In the genomic region with DNA sequence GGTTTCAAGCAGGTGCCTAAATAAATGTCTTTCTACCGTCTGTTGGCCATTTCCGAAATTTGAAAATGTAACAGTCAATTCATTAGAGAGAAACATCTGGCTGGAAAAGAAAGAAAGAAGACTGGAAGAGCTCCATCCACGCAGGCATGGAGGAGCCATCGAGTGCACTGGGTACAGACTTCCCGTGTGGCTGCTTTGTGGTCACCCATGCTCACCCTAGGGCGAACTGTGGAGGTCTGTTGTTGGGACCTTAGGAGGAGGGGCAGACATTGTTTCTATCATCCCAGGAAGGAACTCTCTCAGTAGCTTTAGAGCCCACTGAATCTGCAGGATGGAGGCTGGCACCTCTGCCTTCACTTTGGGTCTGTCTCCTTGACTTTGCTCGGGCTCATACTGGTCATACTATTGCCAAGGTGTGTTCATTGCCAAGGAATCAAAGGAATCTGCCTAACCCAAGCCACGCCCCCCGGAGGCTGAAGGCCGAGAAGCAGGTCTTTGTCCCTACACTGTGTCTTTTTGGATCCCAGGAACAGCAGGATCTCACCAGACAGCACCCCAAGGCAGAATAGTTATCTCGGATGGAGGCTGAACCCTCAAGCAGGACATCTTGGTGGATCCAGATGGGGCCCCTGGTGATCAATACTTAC, we compare ENCODE assay signal across 17 mouse cellular contexts. TPM values are rescaled to one million over a fixed set of nuclear protein-coding genes. Genes with fewer than 3 reads are reported as not detected.
"Had no signal": no experiment of that assay in that cellular context is flagged by ENCODE, and none has a peak within 500 bp of the region (broad histone marks: within the 10 kb centered on the region; RNA-seq: fewer than 3 reads in every experiment).

No protein-coding gene starts in this region.

- DNase-seq: kidney, postnatal 25 days; layer of hippocampus, postnatal 36 days; liver, embryonic 13.5 days; lung, adult 2 months; lung, postnatal 14 days; lung, postnatal 4 days; right cerebral cortex, adult 18-20 months; right cerebral cortex, postnatal 25 days; thymus, adult 18-20 months; thymus, postnatal 36 days had no signal

- ATAC-seq: intestine, postnatal 0 days; midbrain, embryonic 15.5 days had no signal

- H3K9me3 ChIP-seq: liver, embryonic 13.5 days; midbrain, embryonic 12.5 days; midbrain, embryonic 15.5 days; neural tube, embryonic 12.5 days; neural tube, embryonic 15.5 days had no signal

- H3K9ac ChIP-seq: liver, embryonic 13.5 days; midbrain, embryonic 12.5 days; midbrain, embryonic 15.5 days; neural tube, embryonic 12.5 days; neural tube, embryonic 15.5 days had no signal

- H3K36me3 ChIP-seq: liver, embryonic 13.5 days; midbrain, embryonic 12.5 days; midbrain, embryonic 15.5 days; neural tube, embryonic 12.5 days; neural tube, embryonic 15.5 days had no signal

- H3K27ac ChIP-seq: left cerebral cortex, adult 2 months; liver, embryonic 13.5 days; midbrain, embryonic 12.5 days; midbrain, embryonic 15.5 days; neural tube, embryonic 12.5 days; neural tube, embryonic 15.5 days had no signal

- H3K4me3 ChIP-seq: left cerebral cortex, adult 2 months; liver, embryonic 13.5 days; midbrain, embryonic 12.5 days; midbrain, embryonic 15.5 days; neural tube, embryonic 12.5 days; neural tube, embryonic 15.5 days had no signal

- H3K4me2 ChIP-seq: liver, embryonic 13.5 days; midbrain, embryonic 12.5 days; midbrain, embryonic 15.5 days; neural tube, embryonic 12.5 days; neural tube, embryonic 15.5 days had no signal

- H3K27me3 ChIP-seq: liver, embryonic 13.5 days; neural tube, embryonic 15.5 days had no signal

- H3K4me1 ChIP-seq: liver, embryonic 13.5 days had no signal

RNA-seq across cellular contexts. Expression of gene Kcng1, which starts 54.3 kb away (rescaled TPM):
- total RNA-seq: liver, adult 2 months had no signal
- polyA plus RNA-seq: liver, adult 2 months had no signal
